Mouse (Mus musculus) adrenal gland, adult 8-10 months (tissue): Measurements from ENCODE around the gene Etl4. TPM values are rescaled to one million over a fixed set of nuclear protein-coding genes. Genes with fewer than 3 reads are reported as not detected.

Experiments
- DNase-seq: peaks from one replicate; pipeline ENCODE4 v3.0.0; 2022
- microRNA-seq, 2 experiments: library from miRNA; unstranded; fragments of <30 nt; microRNA quantifications; one replicate each; pipeline ENCODE4 v1.2.0; 2022
- total RNA-seq, 4 experiments: library from RNA; stranded (reverse); gene quantifications; 2 replicates each; pipeline ENCODE4 v1.2.4; 2022

The Etl4 gene
- total RNA-seq, 4 experiments from 2014 or later: 26.0 to 37.9 (median 31.1) TPM

GRCm38 (mm10) chr2:20768681-20769080 is 859.1 kb downstream of the Etl4 start:
- DNase-seq: no peak

- no peak for DNase-seq
Observed at GRCm38 (mm10) chr2:20770171-20770570, 860.6 kb downstream of the Etl4 start.

- DNase-seq: no peak
Observed at GRCm38 (mm10) chr2:20774462-20774861, 864.9 kb downstream of the Etl4 start.

- peak; percentile 29 for DNase-seq
Observed at GRCm38 (mm10) chr2:20776171-20776704, 866.7 kb downstream of the Etl4 start.

- peak; percentile 29 for DNase-seq
Observed at GRCm38 (mm10) chr2:20777931-20778330, 868.4 kb downstream of the Etl4 start.

- DNase-seq: peak; percentile 21
Observed at GRCm38 (mm10) chr2:20779484-20780381, 870.2 kb downstream of the Etl4 start.

GRCm38 (mm10) chr2:20801236-20801890 is 891.8 kb downstream of the Etl4 start:
- DNase-seq: no peak

GRCm38 (mm10) chr2:20811506-20811905 is 901.9 kb downstream of the Etl4 start:
- DNase-seq: no peak

- DNase-seq: no peak
Observed at GRCm38 (mm10) chr2:20813986-20814385, 904.4 kb downstream of the Etl4 start.

- no peak for DNase-seq
Observed at GRCm38 (mm10) chr2:20818226-20818625, 908.6 kb downstream of the Etl4 start.

- no peak for DNase-seq
Observed at GRCm38 (mm10) chr2:20826258-20826657, 916.7 kb downstream of the Etl4 start.

- no peak for DNase-seq
Observed at GRCm38 (mm10) chr2:20830882-20831281, 921.3 kb downstream of the Etl4 start.

GRCm38 (mm10) chr2:20831608-20832406 is 922.2 kb downstream of the Etl4 start:
- no peak for DNase-seq

- DNase-seq: no peak
Observed at GRCm38 (mm10) chr2:20849346-20849745, 939.8 kb downstream of the Etl4 start.

Small RNA genes within 50 kb of the gene (microRNA-seq; reads per million reads assigned to microRNA genes)
- 0 reads per million in 2 experiments for gene Gm44457
